Mouse (Mus musculus): Measurements from ENCODE around the gene Lipa. TPM values are rescaled to one million over a fixed set of nuclear protein-coding genes. Genes with fewer than 3 reads are reported as not detected.
A peak's percentile ranks its signal among the peaks of the same experiment; 100 is the strongest.

Lipa gene
- polyA plus RNA-seq, 1 experiment = 240 TPM

- peaks cover 46% of the 10 kb centered on the region for H3K4me1 ChIP-seq (ENCODE audit: control insufficient read depth, insufficient read depth, low read length)
- peak overlapping the region; percentile 75 for H3K27ac ChIP-seq (ENCODE audit: insufficient read depth, low read depth, low read length)
- no peak overlapping the region for H3K4me3 ChIP-seq (ENCODE audit: insufficient read depth, low read depth, low read length)
- no peaks in the 10 kb centered on the region; the same call in 1 of the 2 replicates for H3K36me3 ChIP-seq (ENCODE audit: control insufficient read depth, insufficient read depth, low read length)
- TF ChIP-seq CTCF (conservative IDR thresholded peaks at IDR 0.05; ENCODE audit: insufficient read depth, insufficient read length, low read depth, low read length) (no peak), POLR2A (IDR thresholded peaks at IDR 0.05; ENCODE audit: low read depth, low read length) (no peak)
- peak; percentile 51 for DNase-seq
- no peaks in the 10 kb centered on the region for H3K27me3 ChIP-seq (replicated peaks; ENCODE audit: control insufficient read depth, insufficient read depth, low read length)
- WGBS = 41% methylated on average over 3 of the region's 3 CpGs
Observed at GRCm38 (mm10) chr19:34517197-34517596, 10.1 kb downstream of the Lipa start.

GRCm38 (mm10) chr19:34516346-34516745, 10.9 kb downstream of the Lipa start:
- no peak for TF ChIP-seq POLR2A (IDR thresholded peaks at IDR 0.05; ENCODE audit: low read depth, low read length)
- TF ChIP-seq CTCF (conservative IDR thresholded peaks at IDR 0.05; ENCODE audit: insufficient read depth, insufficient read length, low read depth, low read length) = no peak
- peak overlapping the region; percentile 75; the same call in 1 of the 2 replicates for H3K27ac ChIP-seq (ENCODE audit: insufficient read depth, low read depth, low read length)
- no peaks in the 10 kb centered on the region; the same call in 1 of the 2 replicates for H3K36me3 ChIP-seq (ENCODE audit: control insufficient read depth, insufficient read depth, low read length)
- no peaks in the 10 kb centered on the region for H3K27me3 ChIP-seq (replicated peaks; ENCODE audit: control insufficient read depth, insufficient read depth, low read length)
- 38% methylated on average over 2 of the region's 2 CpGs for WGBS
- peak; percentile 43 for DNase-seq
- no peak overlapping the region for H3K4me3 ChIP-seq (ENCODE audit: insufficient read depth, low read depth, low read length)
- peaks cover 41% of the 10 kb centered on the region for H3K4me1 ChIP-seq (ENCODE audit: control insufficient read depth, insufficient read depth, low read length)

- WGBS = 65% methylated on average over 3 of the region's 3 CpGs
- H3K27ac ChIP-seq (ENCODE audit: insufficient read depth, low read depth, low read length) = no peak overlapping the region; the same call in 1 of the 2 replicates
- H3K27me3 ChIP-seq (replicated peaks; ENCODE audit: control insufficient read depth, insufficient read depth, low read length) = no peaks in the 10 kb centered on the region
- TF ChIP-seq POLR2A (IDR thresholded peaks at IDR 0.05; ENCODE audit: low read depth, low read length) (no peak), CTCF (conservative IDR thresholded peaks at IDR 0.05; ENCODE audit: insufficient read depth, insufficient read length, low read depth, low read length) (no peak)
- peaks cover 39% of the 10 kb centered on the region for H3K4me1 ChIP-seq (ENCODE audit: control insufficient read depth, insufficient read depth, low read length)
- H3K4me3 ChIP-seq (ENCODE audit: insufficient read depth, low read depth, low read length) = no peak overlapping the region
- peaks cover under 1% of the 10 kb centered on the region; the same call in 1 of the 2 replicates for H3K36me3 ChIP-seq (ENCODE audit: control insufficient read depth, insufficient read depth, low read length)
- DNase-seq = no peak
Observed at GRCm38 (mm10) chr19:34515681-34516080, 11.6 kb downstream of the Lipa start.

- Histone ChIP-seq H3K36me3 (ENCODE audit: control insufficient read depth, insufficient read depth, low read length) (peaks cover 4% of the 10 kb centered on the region), H3K4me1 (ENCODE audit: control insufficient read depth, insufficient read depth, low read length) (peaks cover 8% of the 10 kb centered on the region; the same call in 1 of the 2 replicates), H3K4me3 (ENCODE audit: insufficient read depth, low read depth, low read length) (no peak overlapping the region), H3K27ac (ENCODE audit: insufficient read depth, low read depth, low read length) (no peak overlapping the region), H3K27me3 (replicated peaks; ENCODE audit: control insufficient read depth, insufficient read depth, low read length) (no peaks in the 10 kb centered on the region)
- TF ChIP-seq POLR2A (IDR thresholded peaks at IDR 0.05; ENCODE audit: low read depth, low read length) (no peak), CTCF (conservative IDR thresholded peaks at IDR 0.05; ENCODE audit: insufficient read depth, insufficient read length, low read depth, low read length) (no peak)
- 48% methylated on average over 8 of the region's 8 CpGs for WGBS
- no peak for DNase-seq
Observed at GRCm38 (mm10) chr19:34511528-34511927, 15.7 kb downstream of the Lipa start.

GRCm38 (mm10) chr19:34510717-34511116, 16.6 kb downstream of the Lipa start:
- Histone ChIP-seq H3K27ac (ENCODE audit: insufficient read depth, low read depth, low read length) (no peak overlapping the region), H3K36me3 (ENCODE audit: control insufficient read depth, insufficient read depth, low read length) (peaks cover 7% of the 10 kb centered on the region), H3K4me3 (ENCODE audit: insufficient read depth, low read depth, low read length) (no peak overlapping the region), H3K27me3 (replicated peaks; ENCODE audit: control insufficient read depth, insufficient read depth, low read length) (no peaks in the 10 kb centered on the region), H3K4me1 (ENCODE audit: control insufficient read depth, insufficient read depth, low read length) (peaks cover 1% of the 10 kb centered on the region; the same call in 1 of the 2 replicates)
- 62% methylated on average over 5 of the region's 5 CpGs for WGBS
- DNase-seq = no peak
- no peak for TF ChIP-seq POLR2A (IDR thresholded peaks at IDR 0.05; ENCODE audit: low read depth, low read length)
- no peak for TF ChIP-seq CTCF (conservative IDR thresholded peaks at IDR 0.05; ENCODE audit: insufficient read depth, insufficient read length, low read depth, low read length)

GRCm38 (mm10) chr19:34505161-34505721, 22.0 kb downstream of the Lipa start:
- Histone ChIP-seq H3K4me1 (ENCODE audit: control insufficient read depth, insufficient read depth, low read length) (no peaks in the 10 kb centered on the region; the same call in 1 of the 2 replicates), H3K27ac (ENCODE audit: insufficient read depth, low read depth, low read length) (no peak overlapping the region), H3K27me3 (replicated peaks; ENCODE audit: control insufficient read depth, insufficient read depth, low read length) (no peaks in the 10 kb centered on the region), H3K36me3 (ENCODE audit: control insufficient read depth, insufficient read depth, low read length) (peaks cover 7% of the 10 kb centered on the region), H3K4me3 (ENCODE audit: insufficient read depth, low read depth, low read length) (no peak overlapping the region)
- DNase-seq = no peak
- WGBS = 57% methylated on average over 12 of the region's 12 CpGs
- no peak for TF ChIP-seq CTCF (conservative IDR thresholded peaks at IDR 0.05; ENCODE audit: insufficient read depth, insufficient read length, low read depth, low read length)
- no peak for TF ChIP-seq POLR2A (IDR thresholded peaks at IDR 0.05; ENCODE audit: low read depth, low read length)

GRCm38 (mm10) chr19:34500763-34501162, 26.5 kb downstream of the Lipa start:
- H3K4me3 ChIP-seq (ENCODE audit: insufficient read depth, low read depth, low read length) = no peak overlapping the region
- H3K4me1 ChIP-seq (ENCODE audit: control insufficient read depth, insufficient read depth, low read length) = peaks cover 2% of the 10 kb centered on the region; the same call in 1 of the 2 replicates
- no peaks in the 10 kb centered on the region for H3K27me3 ChIP-seq (replicated peaks; ENCODE audit: control insufficient read depth, insufficient read depth, low read length)
- TF ChIP-seq POLR2A (IDR thresholded peaks at IDR 0.05; ENCODE audit: low read depth, low read length) (no peak), CTCF (conservative IDR thresholded peaks at IDR 0.05; ENCODE audit: insufficient read depth, insufficient read length, low read depth, low read length) (peak; percentile 70)
- H3K36me3 ChIP-seq (ENCODE audit: control insufficient read depth, insufficient read depth, low read length) = peaks cover 2% of the 10 kb centered on the region
- no peak overlapping the region for H3K27ac ChIP-seq (ENCODE audit: insufficient read depth, low read depth, low read length)
- WGBS = 31% methylated on average over 4 of the region's 4 CpGs
- peak; percentile 86 for DNase-seq

Measured in kidney, adult 2 months (tissue).